Mouse (Mus musculus) heart, postnatal 0 days (tissue): Measurements from ENCODE around the gene Spata18.

Experiments used
- CTCF ChIP-seq: IDR thresholded peaks from 2 replicates; pipeline ENCODE4 v1.5.1; 2016; ENCODE audit warnings: antibody characterized with exemption, control low read depth, low read depth
- EP300 ChIP-seq: IDR thresholded peaks from 2 replicates; pipeline ENCODE4 v1.6.1; 2016; ENCODE audit warnings: antibody characterized with exemption, low read depth

DNA sequence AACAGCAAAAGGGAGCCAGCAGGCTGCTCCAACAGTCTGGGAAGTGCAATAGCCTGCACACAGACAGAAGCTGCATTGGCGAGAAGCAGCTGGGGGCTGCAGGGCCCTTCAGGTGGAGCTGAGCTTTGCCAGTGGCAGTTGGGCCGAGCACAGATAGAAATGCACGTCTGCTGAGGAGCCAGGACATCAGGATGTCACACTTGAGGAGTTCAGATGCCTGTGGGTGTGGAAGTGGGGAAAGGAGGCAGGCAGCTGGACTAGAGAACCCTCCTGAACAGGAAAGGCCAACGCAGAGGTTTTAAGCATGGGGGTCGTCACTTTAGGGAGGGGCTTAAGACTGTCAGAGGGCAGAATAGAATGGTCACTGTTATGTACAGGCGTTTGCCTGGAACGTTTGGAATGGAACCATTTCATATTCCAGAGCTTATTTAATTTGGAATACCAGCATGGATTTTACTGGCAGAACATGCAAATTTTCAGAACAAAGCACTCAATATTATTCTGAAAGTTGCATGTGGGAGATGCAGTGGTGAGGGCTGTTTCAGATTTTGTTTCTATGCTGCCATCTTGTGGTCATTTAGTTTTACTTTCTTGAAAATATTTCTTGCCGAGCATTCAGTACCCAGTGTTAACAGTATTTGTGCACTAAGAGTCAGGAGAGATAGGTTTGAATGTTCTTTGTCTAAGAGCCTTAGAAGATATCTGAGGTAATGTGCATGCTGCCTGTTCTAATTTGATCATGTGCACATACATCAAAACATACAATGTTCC, 13.7 kb upstream of the Spata18 start:
- TF ChIP-seq EP300: no peak
- TF ChIP-seq CTCF: peak; percentile 61
